Mouse (Mus musculus) CD4-positive, CD25-positive, alpha-beta regulatory T cell, adult 9 weeks (primary cell): ENCODE data around the gene Slc22a12. TPM values are rescaled to one million over a fixed set of nuclear protein-coding genes. Genes with fewer than 3 reads are reported as not detected.

Experiments
- polyA plus RNA-seq: library from polyadenylated mRNA; unstranded; fragments of 100-300 nt; shearing (Covaris generic); gene quantifications from one replicate; pipeline ENCODE4 v1.2.1, GENCODE M21; 2017

Gene Slc22a12
- polyA plus RNA-seq = not detected

DNA sequence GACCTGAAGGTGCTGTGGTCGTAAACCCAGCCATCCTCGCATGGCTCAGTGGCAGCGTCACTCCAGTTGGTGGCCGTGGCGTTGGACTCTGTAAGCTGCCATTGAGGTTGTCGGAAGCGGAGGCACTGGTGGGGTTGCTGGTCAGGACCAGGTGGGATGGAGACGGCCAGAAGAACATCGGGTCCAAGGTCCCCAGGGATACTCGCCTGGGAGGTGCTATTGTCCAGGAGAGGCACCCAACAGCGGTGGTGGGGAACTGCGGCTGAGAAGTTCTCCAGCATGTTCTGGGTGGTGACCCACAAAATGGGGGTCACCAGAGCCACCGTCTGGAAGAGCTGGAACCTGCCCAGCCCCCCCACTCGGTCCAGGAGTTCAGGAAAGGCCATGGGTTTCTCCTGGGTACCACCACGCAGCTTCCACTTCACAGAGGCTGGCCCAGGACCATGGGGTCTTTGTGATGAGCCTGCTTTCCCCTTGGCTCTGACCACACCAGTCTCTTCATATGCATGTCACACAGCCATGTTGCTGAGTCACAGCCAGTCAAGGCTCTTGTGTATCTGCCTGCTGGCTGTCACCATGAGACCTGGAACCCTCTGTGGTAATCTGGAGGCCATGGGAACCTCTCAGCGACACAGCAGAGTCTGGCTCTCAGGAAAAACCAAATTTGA is at the start of gene Slc22a12:
Gene Slc22a12, minus strand, starts transcription at position 666 of the 668 bp plus-strand sequence.

Other genes starting within 250 kb of the Slc22a12 start
- gene Cdc42bpg, start 236.6 kb downstream of the Slc22a12 start, polyA plus RNA-seq = 0.10 TPM
- 58.3 TPM for gene Men1, start 208.1 kb downstream of the Slc22a12 start, polyA plus RNA-seq
- gene Map4k2, start 201.9 kb downstream of the Slc22a12 start, polyA plus RNA-seq = 104 TPM
- gene Sf1, start 179.3 kb downstream of the Slc22a12 start, polyA plus RNA-seq = 158 TPM
- 8.2 TPM for gene Pygm, start 158.6 kb downstream of the Slc22a12 start, polyA plus RNA-seq
- 112 TPM for gene Rasgrp2, start 143.7 kb downstream of the Slc22a12 start, polyA plus RNA-seq
- not detected for gene Nrxn2, start 124.3 kb downstream of the Slc22a12 start, polyA plus RNA-seq